Mouse (Mus musculus) c-Kit-positive CD71-negative TER-119-negative erythroid progenitor cells, embryonic 14.5 days (primary cell): ENCODE results near the gene Scel.

Source experiments
- DNase-seq: peaks from one replicate; pipeline ENCODE4 v3.0.0-alpha.2; 2013; ENCODE audit warnings: low read depth

Scel gene

DNA sequence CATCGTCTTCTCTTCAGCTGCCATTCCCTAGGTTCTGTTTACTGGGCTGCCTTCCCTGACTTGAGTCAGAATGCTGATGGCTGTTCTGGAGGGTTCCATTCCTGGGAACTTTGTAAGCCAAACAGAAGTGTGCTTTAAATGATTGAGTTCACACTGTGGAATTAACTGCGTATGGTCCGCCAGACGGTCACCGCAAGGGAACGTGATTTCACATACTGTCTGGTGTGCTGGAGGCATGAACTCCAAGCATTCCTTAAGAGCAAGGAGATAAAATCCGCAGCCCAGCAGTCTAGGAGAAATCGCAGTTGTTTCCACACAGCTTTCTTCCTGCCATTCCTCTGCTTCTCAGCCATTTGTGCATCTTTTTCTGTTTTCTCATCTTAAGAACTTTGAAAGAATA is 2.3 kb downstream of the Scel start:
- no peak for DNase-seq

DNA sequence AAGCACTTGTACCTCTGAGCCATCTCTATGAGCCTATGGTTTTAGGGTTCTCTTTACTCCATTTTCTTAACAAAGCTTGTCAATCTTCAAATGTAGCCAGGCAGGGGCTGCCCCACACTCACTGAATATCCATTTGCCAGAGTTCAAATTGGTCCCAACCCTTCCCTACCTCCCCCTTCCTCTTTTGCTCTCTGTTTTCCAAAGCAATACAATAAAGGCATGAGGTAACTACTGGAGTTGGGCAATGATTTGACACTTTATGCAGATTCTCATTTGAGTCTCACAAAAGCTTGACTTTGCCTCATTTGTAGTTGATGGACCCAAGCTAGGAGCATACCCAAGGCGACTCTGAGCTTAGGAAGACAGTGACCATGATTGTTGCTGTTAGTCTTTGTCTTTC is 13.1 kb downstream of the Scel start:
- no peak for DNase-seq

GRCm38 (mm10) chr14:103529733-103530367 is 16.7 kb downstream of the Scel start:
- DNase-seq, result no peak

GRCm38 (mm10) chr14:103531722-103532341 is 18.7 kb downstream of the Scel start:
- DNase-seq, result no peak

GRCm38 (mm10) chr14:103535511-103536024 is 22.4 kb downstream of the Scel start:
- peak; percentile 17 for DNase-seq

DNA sequence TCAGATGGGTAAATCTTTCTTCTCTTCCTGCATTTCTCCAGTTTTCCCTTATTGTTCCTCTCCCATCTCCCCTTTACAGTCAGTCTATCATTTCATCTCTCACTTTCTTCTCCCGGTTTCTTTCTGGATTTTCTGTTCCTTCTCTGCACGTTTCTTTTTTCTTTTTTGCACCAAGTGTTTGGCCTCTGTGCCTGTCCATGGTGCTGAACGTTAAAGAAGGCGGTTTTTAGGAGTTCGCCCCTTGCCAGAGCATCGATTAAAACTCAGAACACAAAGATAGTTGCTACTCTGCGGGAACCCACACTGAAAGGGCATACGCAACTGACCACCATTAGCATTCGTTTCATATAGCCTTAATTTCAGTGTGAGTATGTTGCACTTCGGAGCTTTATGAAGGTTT is 23.2 kb downstream of the Scel start:
- DNase-seq, result no peak

- DNase-seq, result peak; percentile 47
Measured at GRCm38 (mm10) chr14:103537355-103538056, 24.4 kb downstream of the Scel start.

GRCm38 (mm10) chr14:103539796-103540195 is 26.7 kb downstream of the Scel start:
- DNase-seq, result no peak

- no peak for DNase-seq
Measured at GRCm38 (mm10) chr14:103541679-103542078, 28.5 kb downstream of the Scel start.

- no peak for DNase-seq
Measured at GRCm38 (mm10) chr14:103543304-103544079, 30.4 kb downstream of the Scel start.

DNA sequence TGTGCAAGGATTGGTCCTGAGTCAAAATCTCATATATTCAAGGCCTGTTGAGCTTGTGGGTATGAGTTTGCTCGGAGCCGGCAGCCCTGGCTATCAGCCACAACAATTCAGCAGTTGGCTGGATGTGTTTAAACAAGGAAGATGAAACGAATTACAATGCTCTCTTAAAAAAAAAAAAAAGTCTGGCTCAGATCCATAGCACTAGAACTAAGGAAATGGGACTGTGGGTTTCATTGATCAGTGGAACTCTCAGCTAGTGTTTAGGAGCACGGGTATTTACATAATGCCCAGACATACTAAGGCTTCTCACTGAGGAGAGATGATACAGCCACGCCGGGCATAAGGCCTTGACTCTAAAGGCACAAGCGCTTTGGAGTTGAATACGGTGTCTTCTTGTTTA is 32.6 kb downstream of the Scel start:
- no peak for DNase-seq

DNA sequence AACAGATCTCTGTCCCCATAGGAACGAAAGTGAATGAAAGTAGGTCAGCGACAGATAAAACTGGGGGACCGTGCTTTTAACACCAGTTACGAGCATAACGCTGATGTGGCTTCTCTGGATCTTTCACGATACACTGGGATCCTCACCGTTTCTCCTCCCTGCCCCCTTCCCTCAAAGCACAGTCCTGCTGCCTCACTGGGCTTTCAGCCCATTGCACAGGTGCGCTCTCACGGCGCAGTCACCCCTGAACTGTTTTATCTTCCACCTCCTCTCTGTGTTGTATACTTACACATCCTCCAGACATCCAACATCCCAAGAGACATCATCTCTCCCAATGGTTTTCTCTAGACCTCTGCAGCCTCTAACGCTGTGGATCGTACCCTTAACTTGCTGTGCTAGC is 33.1 kb downstream of the Scel start:
- DNase-seq, result no peak

GRCm38 (mm10) chr14:103548220-103548619 is 35.1 kb downstream of the Scel start:
- DNase-seq, result no peak

- peak; percentile 74 for DNase-seq
Measured at GRCm38 (mm10) chr14:103550480-103550879, 37.3 kb downstream of the Scel start.

GRCm38 (mm10) chr14:103550921-103551320 is 37.8 kb downstream of the Scel start:
- DNase-seq, result no peak

- no peak for DNase-seq
Measured at GRCm38 (mm10) chr14:103551921-103552320, 38.8 kb downstream of the Scel start.

- no peak for DNase-seq
Measured at GRCm38 (mm10) chr14:103552379-103552778, 39.2 kb downstream of the Scel start.

- no peak for DNase-seq
Measured at GRCm38 (mm10) chr14:103556609-103557008, 43.5 kb downstream of the Scel start.

GRCm38 (mm10) chr14:103561383-103562096 is 48.4 kb downstream of the Scel start:
- no peak for DNase-seq

DNA sequence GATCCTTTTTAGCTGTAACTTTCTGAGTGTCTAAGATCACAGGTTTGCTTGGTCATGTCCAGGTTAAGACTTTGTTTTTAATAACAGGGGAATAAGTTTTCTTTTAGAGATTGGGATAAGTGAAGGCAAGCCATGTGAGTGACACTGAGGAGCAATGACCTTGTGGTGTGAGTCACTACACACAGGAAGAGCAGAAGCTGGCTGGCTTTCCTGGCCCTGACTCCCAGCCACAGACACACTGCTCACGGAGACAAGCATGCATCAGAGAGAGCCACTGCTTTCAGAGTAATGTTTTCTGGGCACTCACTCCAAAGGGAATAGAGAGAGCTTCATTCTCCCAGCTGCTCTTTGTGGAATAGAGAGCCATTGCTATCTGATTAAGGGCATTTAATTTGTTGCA is 54.8 kb downstream of the Scel start:
- DNase-seq, result no peak

DNA sequence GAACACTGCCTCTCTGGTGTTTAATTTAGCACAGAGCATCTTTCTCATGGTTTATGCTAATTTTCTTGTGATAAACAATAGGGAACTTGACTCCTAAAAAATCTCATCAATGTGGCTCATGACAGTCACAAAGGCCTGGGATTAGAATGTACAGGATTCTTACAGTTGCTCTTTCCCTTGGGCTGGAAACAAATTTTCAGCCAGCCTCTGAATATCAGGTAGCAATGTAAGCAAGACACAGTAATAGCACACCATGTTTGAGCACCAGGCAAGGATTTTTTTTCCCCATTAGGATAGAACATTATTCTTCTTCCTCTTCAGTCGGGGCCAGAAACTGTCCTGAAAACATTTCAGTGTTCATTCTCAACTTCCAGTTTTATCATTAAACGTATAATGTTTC is 55.3 kb downstream of the Scel start:
- no peak for DNase-seq
